24 mouse cellular contexts compared by ENCODE assay signal in the genomic region with DNA sequence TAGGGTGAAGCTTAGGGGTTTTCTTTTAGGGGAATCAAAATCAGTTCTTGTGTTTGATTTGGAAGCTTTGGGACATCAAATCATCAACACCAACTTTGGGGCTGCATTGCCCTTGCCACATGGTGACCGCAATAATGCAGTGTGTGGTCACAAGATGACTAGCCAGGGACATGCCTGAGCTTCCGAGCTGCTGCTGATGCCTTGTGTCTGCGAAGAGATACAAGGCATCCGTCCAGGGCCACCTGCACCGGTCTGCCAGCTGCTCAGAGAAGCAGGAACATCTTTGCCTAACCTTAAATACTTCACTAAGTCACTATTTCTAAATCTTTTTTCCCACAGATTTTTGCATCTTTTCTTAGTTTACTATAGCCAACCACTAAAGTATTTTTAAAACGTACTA.
A peak's percentile ranks its signal among the peaks of the same experiment; 100 is the strongest.
DNase-seq lines count a peak whose midpoint lies in the region; ATAC-seq lines count a peak whose summit lies in the region.
"Had no signal": no experiment of that assay in that cellular context is flagged by ENCODE, and none has a peak within 500 bp of the region (broad histone marks: within the 10 kb centered on the region; RNA-seq: fewer than 3 reads in every experiment).

No protein-coding gene starts in this region.

- no peaks in the 10 kb centered on the region for H3K9me3 ChIP-seq in forebrain, embryonic 15.5 days
- H3K9me3 ChIP-seq: embryonic facial prominence, embryonic 15.5 days; forebrain, embryonic 10.5 days; forebrain, embryonic 12.5 days; G1E had no signal

- H3K4me3 ChIP-seq in forebrain, embryonic 15.5 days: no peak overlapping the region
- H3K4me3 ChIP-seq: embryonic facial prominence, embryonic 13.5 days; embryonic facial prominence, embryonic 15.5 days; erythroblast, embryonic 14.5 days; forebrain, embryonic 10.5 days; forebrain, embryonic 12.5 days had no signal

- peak; percentile 64; the same call in 1 of the 2 replicates for ATAC-seq in frontal cortex, adult (ENCODE audit: low TSS enrichment)
- no peak for ATAC-seq in forebrain, embryonic 15.5 days (replicated peaks)
- ATAC-seq: activated CD4-positive, CD25-positive, alpha-beta regulatory T cell, adult 4 months; forebrain, embryonic 14.5 days; forebrain, postnatal 0 days; Patski had no signal

- H3K27me3 ChIP-seq in forebrain, embryonic 15.5 days: no peaks in the 10 kb centered on the region
- H3K27me3 ChIP-seq: embryonic facial prominence, embryonic 13.5 days; embryonic facial prominence, embryonic 15.5 days; forebrain, embryonic 12.5 days; Patski had no signal

- H3K27ac ChIP-seq in forebrain, embryonic 15.5 days (replicated peaks): no peak overlapping the region
- H3K27ac ChIP-seq: embryonic facial prominence, embryonic 13.5 days; embryonic facial prominence, embryonic 15.5 days; forebrain, embryonic 10.5 days; forebrain, embryonic 12.5 days had no signal

- no peak overlapping the region for H3K9ac ChIP-seq in forebrain, embryonic 15.5 days (replicated peaks)
- H3K9ac ChIP-seq: embryonic facial prominence, embryonic 13.5 days; embryonic facial prominence, embryonic 15.5 days; forebrain, embryonic 12.5 days; forebrain, postnatal 0 days had no signal

- DNase-seq in frontal cortex, adult 2 months (ENCODE audit: extremely low spot score in 1 of 2, low spot score in 1 of 2): no peak
- peak; percentile 30 to 41 for DNase-seq in right cerebral cortex, postnatal 10 days (ENCODE audit: low spot score in 2 of 2)
- no peak for DNase-seq in right cerebral cortex, adult 2 months (ENCODE audit: low spot score in 2 of 2)
- peak; percentile 19 for DNase-seq in right cerebral cortex, postnatal 25 days
- DNase-seq in right cerebral cortex, adult 18-20 months: no peak
- DNase-seq in brain, adult 2 months (ENCODE audit: low read depth, low spot score): peak; percentile 50
- DNase-seq: adrenal gland, adult 8-10 months; adrenal gland, postnatal 14 days; adrenal gland, postnatal 36 days; cerebellum, adult 11 months; cerebellum, adult 8-10 months; embryo, embryonic 11 days; forebrain, postnatal 0 days had no signal

- no peak overlapping the region for H3K4me2 ChIP-seq in forebrain, embryonic 15.5 days (replicated peaks)
- H3K4me2 ChIP-seq: embryonic facial prominence, embryonic 13.5 days; embryonic facial prominence, embryonic 15.5 days; forebrain, embryonic 12.5 days had no signal

- H3K36me3 ChIP-seq in forebrain, embryonic 15.5 days: no peaks in the 10 kb centered on the region
- H3K36me3 ChIP-seq: embryonic facial prominence, embryonic 13.5 days; forebrain, embryonic 10.5 days; forebrain, embryonic 12.5 days had no signal

- no peaks in the 10 kb centered on the region for H3K4me1 ChIP-seq in forebrain, embryonic 15.5 days
- H3K4me1 ChIP-seq: embryonic facial prominence, embryonic 13.5 days; embryonic facial prominence, embryonic 15.5 days; forebrain, embryonic 10.5 days; forebrain, embryonic 12.5 days had no signal

- WGBS in forebrain, embryonic 15.5 days: 94% methylated on average over 6 of the region's 6 CpGs

Comparison
In these comparisons a context has a peak if more than half of its experiments do, and no peak if none do; other contexts are left out.
1. DNase-seq: peak in right cerebral cortex, postnatal 10 days (2 of 2), right cerebral cortex, postnatal 25 days (single experiment) and brain, adult 2 months (single experiment); none in frontal cortex, adult 2 months (0 of 2), right cerebral cortex, adult 2 months (0 of 2) and right cerebral cortex, adult 18-20 months (single experiment).